Mouse (Mus musculus) CH12.LX (cell line): ENCODE data around the gene Sf3b1. TPM values are rescaled to one million over a fixed set of nuclear protein-coding genes. Genes with fewer than 3 reads are reported as not detected.

Source experiments
- DNase-seq: peaks from one replicate; pipeline ENCODE4 v3.0.0-alpha.2; 2013; ENCODE audit errors: extremely low read depth
- H3K27ac ChIP-seq: 2 replicates; pipeline ENCODE4 v1.5.1; 2012; ENCODE audit warnings: low read depth, mild to moderate bottlenecking, control low read depth, moderate library complexity; ENCODE audit not compliant: insufficient read depth
- H3K27me3 ChIP-seq: replicated peaks from 2 replicates; pipeline ENCODE3; 2012; ENCODE audit warnings: inconsistent platforms
- H3K36me3 ChIP-seq, 2 experiments: replicated peaks in 1 of 2; 2 replicates each; pipeline versions ENCODE3 to v1.6.1; 2012; ENCODE audit warnings: inconsistent platforms in 1 of 2, low read length in 1 of 2, mild to moderate bottlenecking in 1 of 2, mixed read lengths in 1 of 2, moderate library complexity in 1 of 2; ENCODE audit not compliant: control insufficient read depth in 1 of 2, insufficient read depth in 1 of 2
- H3K4me1 ChIP-seq, 2 experiments: 2 replicates each; pipeline ENCODE4 v1.6.1; 2012; ENCODE audit warnings: inconsistent platforms in 1 of 2, moderate library complexity in 1 of 2; ENCODE audit not compliant: insufficient read depth in 2 of 2, control insufficient read depth in 1 of 2
- H3K4me2 ChIP-seq: 2 replicates; pipeline ENCODE4 v1.6.1; 2012; ENCODE audit warnings: low read depth, mild to moderate bottlenecking, control low read depth; ENCODE audit not compliant: poor library complexity, insufficient read depth, severe bottlenecking
- H3K4me3 ChIP-seq, 3 experiments: fragments of 150-350 bp in 1 of 3; sonication (generic) in 1 of 3; replicated peaks in 1 of 3; 2 replicates each; pipeline versions ENCODE3 to v1.5.1; 2011 to 2012; ENCODE audit warnings: low read depth in 2 of 3, low read length in 2 of 3, mild to moderate bottlenecking in 2 of 3, moderate library complexity in 2 of 3, control low read depth in 1 of 3, improper control_type of control experiment in 1 of 3, inconsistent platforms in 1 of 3, mixed read lengths in 1 of 3; ENCODE audit not compliant: poor library complexity in 1 of 3
- H3K79me2 ChIP-seq: replicated peaks from 2 replicates; pipeline ENCODE4 v1.6.1; 2012; ENCODE audit warnings: mild to moderate bottlenecking, moderate library complexity; ENCODE audit not compliant: control insufficient read depth, poor library complexity, insufficient read depth, severe bottlenecking; ENCODE audit errors: extremely low read depth
- H3K9ac ChIP-seq: 2 replicates; pipeline ENCODE4 v1.6.1; 2012; ENCODE audit warnings: low read depth, mild to moderate bottlenecking, control low read depth, moderate library complexity; ENCODE audit not compliant: insufficient read depth
- H3K9me3 ChIP-seq: replicated peaks from 2 replicates; pipeline ENCODE3; 2012; ENCODE audit warnings: low read length, inconsistent platforms, mixed read lengths
- CHD1 ChIP-seq: IDR thresholded peaks from 2 replicates; pipeline ENCODE4 v1.6.1; 2012; ENCODE audit warnings: low read depth, low read length, improper control_type of control experiment, inconsistent platforms
- CHD2 ChIP-seq: IDR thresholded peaks from 2 replicates; pipeline ENCODE4 v1.6.1; 2011; ENCODE audit warnings: low read length, improper control_type of control experiment
- CTCF ChIP-seq, 2 experiments: IDR thresholded peaks in 1 of 2; conservative IDR thresholded peaks in 1 of 2; 2 replicates each; pipeline ENCODE4 v1.5.1; 2011 to 2012; ENCODE audit warnings: low read depth in 2 of 2, low read length in 2 of 2, improper control_type of control experiment in 1 of 2, inconsistent platforms in 1 of 2, mild to moderate bottlenecking in 1 of 2, moderate library complexity in 1 of 2
- ELF1 ChIP-seq: IDR thresholded peaks from 2 replicates; pipeline ENCODE4 v1.6.1; 2014; ENCODE audit warnings: low read depth, mild to moderate bottlenecking, inconsistent platforms, low read length, improper control_type of control experiment
- EP300 ChIP-seq: IDR thresholded peaks from 2 replicates; pipeline ENCODE4 v1.6.1; 2011; ENCODE audit warnings: low read length, improper control_type of control experiment
- GABPA ChIP-seq: IDR thresholded peaks from 2 replicates; pipeline ENCODE4 v1.6.1; 2012; ENCODE audit warnings: low read depth, low read length, improper control_type of control experiment, inconsistent platforms; ENCODE audit not compliant: insufficient replicate concordance
- HCFC1 ChIP-seq: IDR thresholded peaks from 2 replicates; pipeline ENCODE4 v1.6.1; 2012; ENCODE audit warnings: low read depth, mild to moderate bottlenecking, inconsistent platforms, low read length, improper control_type of control experiment
- IRF4 ChIP-seq: IDR thresholded peaks from 2 replicates; pipeline ENCODE4 v1.6.1; 2014; ENCODE audit warnings: low read depth, mild to moderate bottlenecking, inconsistent platforms, low read length, improper control_type of control experiment
- JUND ChIP-seq: conservative IDR thresholded peaks from 2 replicates; pipeline ENCODE4 v1.6.1; 2011; ENCODE audit warnings: low read depth, low read length, improper control_type of control experiment
- MAZ ChIP-seq: IDR thresholded peaks from 2 replicates; pipeline ENCODE4 v1.6.1; 2012; ENCODE audit warnings: low read depth, mild to moderate bottlenecking, inconsistent platforms, low read length, improper control_type of control experiment, moderate library complexity
- MEF2A ChIP-seq: IDR thresholded peaks from 2 replicates; pipeline ENCODE4 v1.6.1; 2014; ENCODE audit warnings: low read depth, mild to moderate bottlenecking, inconsistent platforms, low read length, improper control_type of control experiment, borderline replicate concordance
- MXI1 ChIP-seq: IDR thresholded peaks from 2 replicates; pipeline ENCODE4 v1.6.1; 2011; ENCODE audit warnings: mild to moderate bottlenecking, low read depth, low read length, improper control_type of control experiment
- MYC ChIP-seq: IDR thresholded peaks from 2 replicates; pipeline ENCODE4 v1.6.1; 2011; ENCODE audit warnings: low read depth, mild to moderate bottlenecking, improper control_type of control experiment, low read length
- NELFE ChIP-seq: IDR thresholded peaks from 2 replicates; pipeline ENCODE4 v1.6.1; 2011; ENCODE audit warnings: low read depth, low read length, improper control_type of control experiment
- NRF1 ChIP-seq: IDR thresholded peaks from 2 replicates; pipeline ENCODE4 v1.6.1; 2014; ENCODE audit warnings: low read depth, mild to moderate bottlenecking, inconsistent platforms, low read length, improper control_type of control experiment, moderate library complexity
- SMC3 ChIP-seq: IDR thresholded peaks from 2 replicates; pipeline ENCODE4 v1.6.1; 2011; ENCODE audit warnings: low read depth, low read length, improper control_type of control experiment
- UBTF ChIP-seq: IDR thresholded peaks from 2 replicates; pipeline ENCODE4 v1.6.1; 2012; ENCODE audit warnings: low read depth, mild to moderate bottlenecking, inconsistent platforms, low read length, improper control_type of control experiment, moderate library complexity
- USF1 ChIP-seq: IDR thresholded peaks from 2 replicates; pipeline ENCODE4 v1.6.1; 2014; ENCODE audit warnings: low read depth, mild to moderate bottlenecking, inconsistent platforms, low read length, improper control_type of control experiment
- dilution Hi-C: fragments of 300-500 bp; cut with MboI; formaldehyde crosslinking; loops from 2 replicates; pipeline ENCODE4 v1.14.3; 2020; ENCODE audit warnings: low sequenced_read_pairs; ENCODE audit not compliant: extremely low pct_unique_long_range_greater_than_20kb, extremely low pct_ligation_motif_present
- in situ Hi-C: fragments of 300-500 bp; cut with MboI; formaldehyde crosslinking; loops from 3 replicates; pipeline ENCODE4 v1.14.3; 2019; ENCODE audit warnings: low sequenced_read_pairs, low pct_ligation_motif_present, low pct_unique_long_range_greater_than_20kb, mixed read lengths
- polyA plus RNA-seq: library from polyadenylated mRNA; unstranded; fragments of >175 nt; gene quantifications from 2 replicates; pipeline ENCODE4 v1.2.1, GENCODE M21; 2012; ENCODE audit warnings: low read depth; ENCODE audit not compliant: insufficient read length
- total RNA-seq, 2 experiments: library from RNA; depleted of rRNA; stranded (reverse); fragments of 300-350 nt in 1 of 2; fragments of >200 nt in 1 of 2; gene quantifications; 2 replicates each; pipeline ENCODE4 v1.2.3; 2012 to 2014

Sf3b1 gene
- total and polyA plus RNA-seq, 3 experiments, result 109 to 186 (median 133) TPM

- H3K79me2 ChIP-seq, result no peaks in the 10 kb centered on the region
- TF ChIP-seq CTCF (conservative IDR thresholded peaks at IDR 0.05 in 1 of 2, IDR thresholded peaks at IDR 0.05 in 1 of 2; ENCODE audit: low read depth in 2 of 2, low read length in 2 of 2) (peak in 1 of 2 experiments; percentile 28; a peak in 2 of 4 replicates), ELF1 (no peak), CHD1 (no peak), SMC3 (0 out of 2 replicates have a peak, but pooled peaks have one; percentile 4), UBTF (no peak), HCFC1 (no peak), USF1 (no peak)
- H3K9me3 ChIP-seq, result no peaks in the 10 kb centered on the region
- H3K27ac ChIP-seq, result no peak overlapping the region
- H3K27me3 ChIP-seq, result no peaks in the 10 kb centered on the region
- no peak for DNase-seq
- in situ Hi-C loops, result no loop called here
- H3K36me3 ChIP-seq, result no peaks in the 10 kb centered on the region
- H3K9ac ChIP-seq, result no peak overlapping the region; the same call in 1 of the 2 replicates
- dilution Hi-C loops, result no loop called here
- no peak overlapping the region for H3K4me3 ChIP-seq
- H3K4me1 ChIP-seq, result no peaks in the 10 kb centered on the region
- H3K4me2 ChIP-seq, result peak overlapping the region; percentile 21; the same call in 1 of the 2 replicates
Measured at GRCm38 (mm10) chr1:54965159-54965995, 61.9 kb downstream of the Sf3b1 start.

- DNase-seq, result no peak
- dilution Hi-C loops (no loop called here), in situ Hi-C loops (no loop called here)
- Histone ChIP-seq H3K4me2 (no peak overlapping the region), H3K4me3 (no peak overlapping the region), H3K4me1 (0 out of 4 replicates have a peak, but pooled peaks cover 0 to 3% of the 10 kb centered on the region in 2 experiments), H3K9ac (no peak overlapping the region), H3K27ac (no peak overlapping the region)
- TF ChIP-seq CHD1 (no peak), MYC (no peak), UBTF (no peak), MEF2A (no peak), HCFC1 (no peak), JUND (no peak), CHD2 (no peak), NRF1 (no peak), GABPA (no peak), MAZ (no peak), IRF4 (no peak), NELFE (no peak), USF1 (no peak), EP300 (no peak), MXI1 (no peak)
- TF ChIP-seq, all 38 proteins: peak for 0
- Histone ChIP-seq H3K27me3 (no peaks in the 10 kb centered on the region), H3K36me3 (no peaks in the 10 kb centered on the region), H3K9me3 (no peaks in the 10 kb centered on the region), H3K79me2 (no peaks in the 10 kb centered on the region)
Measured at GRCm38 (mm10) chr1:54961724-54962123, 65.6 kb downstream of the Sf3b1 start.
